Mouse (Mus musculus): ENCODE data around the gene Armt1. TPM values are rescaled to one million over a fixed set of nuclear protein-coding genes. Genes with fewer than 3 reads are reported as not detected.
"Not testable (repeated sequence)": the region's sequence is repeated elsewhere in the genome, so short reads cannot be mapped to it uniquely, and the experiment has no call there.

Gene Armt1
- total RNA-seq, 2 experiments from 2014 or later, result 20.0 to 21.6 TPM

GRCm38 (mm10) chr10:4432996-4433755, 909 bp downstream of the Armt1 start:
- DNase-seq (ENCODE audit: low spot score in 2 of 2), result no peak

GRCm38 (mm10) chr10:4433871-4434270, 1.6 kb downstream of the Armt1 start:
- DNase-seq (ENCODE audit: low spot score in 2 of 2), result not testable (repeated sequence)

GRCm38 (mm10) chr10:4435416-4435815, 3.1 kb downstream of the Armt1 start:
- no peak for DNase-seq (ENCODE audit: low spot score in 2 of 2)

GRCm38 (mm10) chr10:4456409-4456808, 24.1 kb downstream of the Armt1 start:
- DNase-seq (ENCODE audit: low spot score in 2 of 2), result no peak

- no peak for DNase-seq (ENCODE audit: low spot score in 2 of 2)
Measured at GRCm38 (mm10) chr10:4460201-4460600, 27.9 kb downstream of the Armt1 start.

- no peak for DNase-seq (ENCODE audit: low spot score in 2 of 2)
Measured at GRCm38 (mm10) chr10:4465799-4466198, 33.5 kb downstream of the Armt1 start.

- DNase-seq (ENCODE audit: low spot score in 2 of 2), result no peak
Measured at GRCm38 (mm10) chr10:4469406-4469805, 37.1 kb downstream of the Armt1 start.

- no peak for DNase-seq (ENCODE audit: low spot score in 2 of 2)
Measured at GRCm38 (mm10) chr10:4473591-4473993, 41.3 kb downstream of the Armt1 start.

- DNase-seq (ENCODE audit: low spot score in 2 of 2), result no peak
Measured at GRCm38 (mm10) chr10:4475431-4475830, 43.2 kb downstream of the Armt1 start.

GRCm38 (mm10) chr10:4476604-4477003, 44.3 kb downstream of the Armt1 start:
- no peak for DNase-seq (ENCODE audit: low spot score in 2 of 2)

GRCm38 (mm10) chr10:4480929-4481328, 48.7 kb downstream of the Armt1 start:
- no peak for DNase-seq (ENCODE audit: low spot score in 2 of 2)

GRCm38 (mm10) chr10:4481695-4482094, 49.4 kb downstream of the Armt1 start:
- DNase-seq (ENCODE audit: low spot score in 2 of 2), result no peak

GRCm38 (mm10) chr10:4482355-4482754, 50.1 kb downstream of the Armt1 start, which contains the start of gene Ccdc170:
Gene Ccdc170 (plus strand): TSS chr10:4482502.
- no peak for DNase-seq (ENCODE audit: low spot score in 2 of 2)

- DNase-seq (ENCODE audit: low spot score in 2 of 2), result no peak
Measured at GRCm38 (mm10) chr10:4483848-4484247, 51.6 kb downstream of the Armt1 start.

GRCm38 (mm10) chr10:4484986-4485385, 52.7 kb downstream of the Armt1 start:
- DNase-seq (ENCODE audit: low spot score in 2 of 2), result no peak

GRCm38 (mm10) chr10:4489865-4490264, 57.6 kb downstream of the Armt1 start:
- no peak for DNase-seq (ENCODE audit: low spot score in 2 of 2)

- no peak for DNase-seq (ENCODE audit: low spot score in 2 of 2)
Measured at GRCm38 (mm10) chr10:4491281-4491680, 59.0 kb downstream of the Armt1 start.

GRCm38 (mm10) chr10:4492045-4492444, 59.8 kb downstream of the Armt1 start:
- no peak for DNase-seq (ENCODE audit: low spot score in 2 of 2)

GRCm38 (mm10) chr10:4492909-4493308, 60.6 kb downstream of the Armt1 start:
- DNase-seq (ENCODE audit: low spot score in 2 of 2), result no peak

- DNase-seq (ENCODE audit: low spot score in 2 of 2), result no peak
Measured at GRCm38 (mm10) chr10:4503251-4503650, 71.0 kb downstream of the Armt1 start.
